Mouse (Mus musculus) NIH3T3 (cell line): Measurements from ENCODE around the gene Dzip1l.
"Not testable (repeated sequence)": the region's sequence is repeated elsewhere in the genome, so short reads cannot be mapped to it uniquely, and the experiment has no call there.

Experiments
- DNase-seq: peaks from one replicate; pipeline ENCODE4 v3.0.0-alpha.2; 2012; ENCODE audit warnings: low read depth

Dzip1l gene

DNA sequence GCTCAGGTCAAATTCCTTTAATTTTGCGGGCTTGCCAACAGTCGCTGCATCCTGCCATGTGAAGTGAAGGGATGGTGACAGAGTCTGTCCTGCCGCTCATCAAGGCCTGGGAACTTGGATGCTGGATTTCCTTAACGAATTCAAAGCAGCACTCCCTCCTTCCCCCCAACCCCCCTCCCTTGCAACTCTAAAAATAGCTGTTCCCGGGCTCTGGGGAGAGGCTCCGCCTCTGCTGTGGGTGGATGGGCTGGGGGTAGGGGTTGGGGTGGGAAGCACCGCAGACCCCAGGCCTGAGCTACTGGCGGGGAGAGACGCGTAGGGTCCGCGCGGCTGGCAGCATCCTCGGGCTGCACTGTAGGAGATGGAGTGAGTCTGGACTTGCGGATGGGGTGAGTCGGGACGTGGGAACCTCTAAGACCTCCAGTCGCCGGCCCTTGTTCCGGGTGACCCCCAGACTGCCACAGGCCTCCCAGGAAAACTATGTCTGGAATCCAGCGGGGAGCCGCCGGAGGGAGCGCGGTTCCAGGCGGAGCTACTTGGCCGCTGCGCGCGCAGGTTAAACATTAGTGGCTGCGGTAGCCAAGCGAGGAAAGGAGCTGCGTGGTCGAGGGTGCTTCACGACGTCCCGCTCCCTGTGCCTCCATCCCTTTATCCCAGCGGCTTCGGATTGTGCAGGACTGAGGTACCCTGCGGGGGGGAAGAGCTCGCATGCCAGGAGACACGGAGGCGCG lies at the start of gene Dzip1l:
TSS of gene Dzip1l (plus strand) at position 216 of the 731 bp plus-strand sequence.
- peak; percentile 87 for DNase-seq

DNA sequence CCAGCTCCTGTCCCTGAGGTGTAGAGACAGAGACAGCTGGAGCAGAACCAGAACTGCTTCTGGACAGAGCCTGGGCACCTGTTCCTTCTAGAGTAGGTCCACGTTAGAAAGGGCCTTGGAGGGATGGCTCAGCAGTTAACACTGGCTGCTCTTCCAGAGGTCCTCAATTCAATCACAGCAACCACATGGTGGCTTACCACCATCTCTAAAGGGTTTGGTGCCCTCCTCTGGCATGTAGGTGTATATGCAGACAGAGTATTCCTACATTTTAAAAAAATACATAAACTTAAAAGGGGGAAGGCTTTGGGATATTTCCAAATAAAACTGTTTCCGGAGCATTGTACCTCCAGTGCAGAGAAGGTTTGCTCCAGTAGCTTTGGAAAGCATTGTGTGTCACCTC lies 48.6 kb upstream of the Dzip1l start:
- DNase-seq, result peak; percentile 82

DNA sequence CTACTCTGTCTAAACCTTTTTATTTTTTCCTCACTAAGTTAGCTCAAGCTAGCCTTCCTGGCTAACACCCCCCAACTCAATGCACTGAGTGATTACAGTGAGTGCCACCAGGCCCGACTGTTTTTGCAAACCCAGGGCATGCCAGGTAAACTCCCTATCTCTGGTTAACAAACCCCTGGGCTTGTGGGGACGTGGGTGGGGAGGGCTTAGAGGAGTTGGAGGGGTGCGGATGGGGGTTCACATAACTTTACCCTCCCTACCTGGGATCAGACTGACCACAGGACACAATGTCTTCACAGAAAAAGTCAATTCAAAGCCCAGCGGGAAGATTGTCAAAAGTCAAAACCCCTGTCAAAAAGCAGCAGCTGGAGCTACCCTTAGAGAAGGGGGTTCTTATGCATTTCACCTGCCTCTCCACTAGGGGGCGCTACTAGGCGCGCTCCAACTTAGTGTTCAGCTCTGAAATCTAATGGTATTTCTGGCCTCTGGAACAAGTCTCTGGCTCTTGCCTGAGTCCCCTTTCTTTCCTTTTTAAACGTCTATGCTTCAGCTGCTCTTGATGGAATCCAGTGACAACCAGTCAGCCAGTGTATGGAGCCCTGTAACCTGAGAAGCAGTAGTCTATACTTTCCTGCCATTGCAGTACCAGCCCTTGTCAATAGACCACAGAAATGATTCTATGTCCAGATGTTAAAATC lies 41.6 kb upstream of the Dzip1l start:
- peak; percentile 80 for DNase-seq

DNA sequence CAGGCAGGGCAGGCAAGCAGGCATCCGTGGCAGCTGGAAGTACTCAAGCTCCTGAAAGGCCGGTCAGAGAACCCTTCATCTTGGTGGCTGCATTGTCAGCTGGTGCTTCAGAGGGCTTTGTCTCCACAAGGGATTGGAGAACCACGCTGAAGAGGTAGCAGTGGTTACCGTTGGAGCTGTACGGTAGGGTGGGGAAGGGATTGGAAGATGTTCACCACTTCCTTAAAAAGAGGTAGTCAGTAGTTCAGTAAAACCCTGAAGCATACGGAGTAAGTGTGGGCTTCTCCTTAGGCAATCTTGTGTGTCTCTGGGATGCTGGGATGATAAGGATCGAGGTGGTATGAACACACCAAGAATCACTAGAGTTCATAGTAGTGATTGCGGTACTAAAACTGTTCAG lies 38.2 kb upstream of the Dzip1l start:
- DNase-seq, result no peak

DNA sequence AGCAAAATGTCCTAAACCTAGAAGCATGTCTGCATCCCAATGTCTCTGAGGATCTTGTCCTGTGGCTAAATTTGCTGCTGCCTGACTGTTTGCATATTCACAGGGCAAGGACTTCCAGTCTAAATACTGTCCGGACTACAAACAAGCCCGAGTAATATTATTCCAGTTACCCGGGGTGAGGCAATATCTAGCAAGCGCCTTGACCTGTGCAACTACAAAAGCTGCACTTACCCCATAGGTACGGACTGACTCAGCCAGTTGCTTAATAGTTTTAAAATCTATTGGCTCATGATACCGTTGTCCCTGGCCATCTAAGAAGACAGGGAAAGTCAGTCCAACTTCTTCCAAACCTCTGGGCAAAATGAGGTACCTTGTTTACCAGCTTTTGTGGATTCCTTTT lies 30.2 kb upstream of the Dzip1l start:
- not testable (repeated sequence) for DNase-seq

DNA sequence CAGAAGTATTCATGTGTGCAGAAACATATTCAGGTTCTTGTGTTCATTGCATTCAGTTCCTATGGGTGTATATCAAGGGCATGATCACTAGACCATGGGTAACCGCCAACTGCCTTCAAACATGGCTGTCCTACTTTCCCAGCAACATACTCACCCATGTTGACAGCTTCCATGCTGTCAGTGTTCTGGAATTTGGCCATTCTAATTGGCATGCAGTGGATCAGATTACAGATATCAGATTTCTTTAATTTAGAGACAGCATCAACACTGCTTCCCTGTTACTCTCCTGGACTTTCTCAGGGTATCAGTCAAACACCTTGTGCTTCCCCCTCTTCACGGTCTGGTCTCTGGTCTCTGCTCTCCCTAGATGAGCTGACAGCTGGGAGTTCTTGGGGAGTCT lies 25.7 kb upstream of the Dzip1l start:
- peak; percentile 52 for DNase-seq

DNA sequence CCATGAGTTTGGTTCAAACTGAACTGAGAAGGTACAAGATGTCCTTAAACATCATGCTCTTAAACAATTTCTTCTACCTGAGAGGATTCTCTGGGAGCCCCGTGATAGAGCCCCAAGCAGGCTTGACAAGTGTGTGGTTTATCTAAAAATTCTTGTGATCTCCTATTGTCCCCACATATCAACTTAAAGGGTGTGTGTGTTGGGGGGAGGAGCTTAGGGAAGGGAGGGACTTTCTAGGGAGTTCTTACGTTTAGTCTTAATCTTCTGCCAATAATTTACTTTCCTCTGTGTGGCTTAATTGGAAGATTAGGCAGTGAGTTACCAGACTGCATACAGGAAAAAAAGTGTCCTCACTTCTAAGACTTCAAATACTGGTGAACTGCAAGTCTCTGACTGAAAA lies 17.1 kb upstream of the Dzip1l start, which contains the start of gene A4gnt:
TSS of gene A4gnt (plus strand) at position 301 of the 400 bp plus-strand sequence.
- DNase-seq, result no peak

DNA sequence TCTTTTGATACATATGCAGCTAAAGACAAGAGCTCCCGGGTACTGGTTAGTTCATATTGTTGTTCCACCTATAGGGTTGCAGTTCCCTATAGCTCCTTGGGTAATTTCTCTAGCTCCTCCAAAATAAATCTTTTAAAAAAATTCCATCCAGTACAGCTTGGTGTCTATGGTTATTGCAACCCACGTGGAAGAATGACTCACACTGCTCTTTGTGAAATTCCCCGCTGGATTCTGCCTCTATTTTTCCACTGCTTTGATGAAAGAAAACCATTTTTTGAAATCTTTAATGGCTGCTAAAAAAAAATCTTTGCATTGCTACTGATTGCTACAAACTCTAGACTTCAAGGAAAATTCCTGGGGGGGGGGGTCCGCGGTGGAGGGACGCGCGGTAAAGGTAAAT lies 9.6 kb upstream of the Dzip1l start:
- DNase-seq, result peak; percentile 48

DNA sequence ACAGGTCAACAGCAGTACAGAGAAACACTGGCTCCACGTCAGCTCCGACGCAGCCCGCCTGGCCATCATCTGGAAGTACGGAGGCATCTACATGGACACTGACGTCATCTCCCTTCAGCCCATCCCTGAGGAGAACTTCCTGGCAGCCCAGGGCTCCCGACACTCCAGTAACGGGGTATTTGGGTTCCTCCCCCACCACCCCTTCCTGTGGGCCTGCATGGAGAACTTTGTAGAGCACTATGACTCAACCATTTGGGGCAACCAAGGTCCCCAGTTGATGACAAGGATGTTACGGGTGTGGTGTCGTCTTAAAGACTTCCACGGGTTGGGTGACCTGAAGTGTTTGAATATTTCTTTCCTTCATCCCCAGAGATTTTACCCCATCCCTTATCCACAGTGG lies 9.1 kb upstream of the Dzip1l start:
- DNase-seq, result no peak

DNA sequence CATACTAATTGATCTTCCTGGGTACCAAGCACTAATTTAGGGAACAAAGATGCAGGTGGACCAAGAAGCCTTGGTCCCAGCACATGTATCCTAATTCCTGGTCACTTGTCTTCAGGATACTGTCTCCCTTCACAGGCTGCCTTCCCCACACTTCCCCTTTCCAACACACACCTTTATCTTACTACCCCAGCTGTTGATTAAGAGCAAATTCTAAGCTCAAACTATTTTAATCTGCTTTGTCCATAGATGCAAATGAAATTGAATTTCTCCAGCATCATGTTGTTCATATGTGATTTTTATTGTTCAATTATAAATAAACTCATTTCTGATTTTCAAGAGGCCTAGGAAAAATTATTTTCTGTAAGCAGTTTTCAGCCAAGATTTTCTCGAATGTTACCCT lies 7.3 kb upstream of the Dzip1l start:
- no peak for DNase-seq

DNA sequence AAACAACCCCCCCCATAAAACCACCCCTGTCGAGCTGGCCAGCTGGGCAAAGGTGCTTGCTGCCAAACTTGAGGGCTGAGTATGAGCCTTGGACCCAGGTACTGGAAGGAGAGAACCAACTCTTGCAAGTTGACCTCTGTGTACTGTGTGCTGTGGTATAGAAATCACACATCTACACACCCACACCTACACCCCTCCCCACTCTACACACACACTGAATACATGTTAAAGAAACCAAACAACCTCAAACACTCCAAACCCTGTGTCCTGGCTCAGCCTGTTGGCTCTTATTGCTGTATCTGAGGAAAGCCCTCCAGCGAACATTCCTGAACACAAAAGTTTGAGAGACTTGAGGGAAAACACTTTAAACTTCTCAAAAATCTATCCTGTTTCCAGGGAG lies 6.3 kb upstream of the Dzip1l start:
- DNase-seq, result no peak

DNA sequence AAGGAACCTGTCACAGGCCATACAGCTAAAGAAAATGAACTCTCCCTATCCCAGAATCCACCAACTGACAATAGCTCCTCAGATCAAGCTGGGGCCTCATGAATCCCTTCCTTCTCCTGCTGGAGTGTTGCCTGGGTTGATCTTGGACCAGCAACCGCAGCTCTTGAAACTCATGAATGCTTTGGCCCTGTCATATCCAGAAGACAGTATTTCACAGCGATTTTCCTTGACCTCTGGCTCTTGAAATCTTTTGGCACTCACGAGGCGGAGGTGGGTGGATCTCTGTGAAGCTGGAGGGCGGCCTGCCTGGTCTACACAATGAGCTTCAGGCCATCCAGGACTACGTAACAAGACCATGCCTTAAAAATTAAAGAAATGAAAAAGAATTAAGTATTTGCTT lies 5.2 kb upstream of the Dzip1l start:
- DNase-seq, result peak; percentile 44

DNA sequence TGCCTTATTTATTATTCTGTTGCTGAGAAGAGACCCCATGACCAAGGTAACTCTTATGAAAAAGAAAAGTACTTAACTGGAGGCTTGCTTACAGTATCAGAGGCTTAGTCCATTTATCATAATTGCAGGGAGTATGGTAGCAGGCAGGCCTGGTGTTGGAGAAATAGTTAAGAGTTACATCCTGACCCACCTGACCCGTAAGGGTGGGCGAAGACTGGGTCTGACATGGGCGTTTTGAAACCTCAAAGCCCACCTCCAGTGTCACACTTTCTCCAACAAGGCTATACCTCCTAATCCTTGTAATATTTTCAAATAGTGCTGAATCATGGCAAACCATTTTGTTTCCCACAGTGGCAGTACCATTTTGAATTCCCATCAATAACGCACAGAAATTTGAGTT lies 715 bp upstream of the Dzip1l start:
- no peak for DNase-seq

DNA sequence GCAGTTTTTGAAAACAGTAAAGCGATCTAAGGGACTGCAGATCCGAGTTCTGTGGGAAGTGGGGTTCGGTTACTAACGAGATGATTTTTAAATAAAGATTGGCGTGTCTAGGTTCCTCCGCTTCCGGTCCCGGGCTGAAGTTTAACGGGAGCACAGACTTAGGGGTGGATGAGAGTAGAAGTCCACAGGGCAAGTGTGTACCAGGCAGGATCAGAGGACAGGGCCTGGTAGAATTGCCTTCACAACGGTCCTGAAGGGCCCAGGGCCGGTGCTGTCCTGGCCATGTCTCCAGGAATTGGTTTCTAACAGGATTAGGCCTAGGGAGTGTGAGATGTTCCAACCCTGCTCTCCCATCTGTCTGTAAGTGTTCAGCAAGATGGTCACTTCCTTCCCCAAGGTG lies 775 bp downstream of the Dzip1l start:
- peak; percentile 57 for DNase-seq

DNA sequence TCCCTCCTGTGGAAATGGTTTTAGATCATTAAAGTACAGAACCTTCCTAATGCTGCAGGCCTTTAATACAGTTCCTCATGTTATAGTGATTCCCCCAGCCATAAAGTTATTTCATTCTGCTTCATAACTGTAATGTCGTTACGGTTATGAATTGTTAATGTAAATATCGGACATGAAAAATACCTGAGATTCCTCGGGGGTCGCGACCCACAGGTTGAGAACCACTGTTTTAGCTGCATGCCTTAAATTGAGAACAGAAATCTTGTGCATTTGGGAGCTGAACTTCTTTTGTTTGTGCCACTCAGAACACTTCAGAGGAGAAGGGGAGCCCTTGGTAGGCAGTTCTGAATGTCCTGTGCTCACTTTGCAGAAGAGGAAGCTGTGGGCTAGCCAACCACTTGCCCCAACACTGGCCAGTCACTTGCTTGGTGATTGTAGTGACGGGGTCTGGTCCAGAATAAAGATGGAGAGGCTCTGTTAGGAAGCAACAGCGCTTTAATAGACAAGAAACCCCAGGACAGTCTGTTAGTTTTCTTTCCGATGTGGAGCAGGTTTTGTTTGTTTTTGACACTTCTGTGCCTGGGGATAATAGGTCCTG lies 1.3 kb downstream of the Dzip1l start:
- DNase-seq, result peak; percentile 10

DNA sequence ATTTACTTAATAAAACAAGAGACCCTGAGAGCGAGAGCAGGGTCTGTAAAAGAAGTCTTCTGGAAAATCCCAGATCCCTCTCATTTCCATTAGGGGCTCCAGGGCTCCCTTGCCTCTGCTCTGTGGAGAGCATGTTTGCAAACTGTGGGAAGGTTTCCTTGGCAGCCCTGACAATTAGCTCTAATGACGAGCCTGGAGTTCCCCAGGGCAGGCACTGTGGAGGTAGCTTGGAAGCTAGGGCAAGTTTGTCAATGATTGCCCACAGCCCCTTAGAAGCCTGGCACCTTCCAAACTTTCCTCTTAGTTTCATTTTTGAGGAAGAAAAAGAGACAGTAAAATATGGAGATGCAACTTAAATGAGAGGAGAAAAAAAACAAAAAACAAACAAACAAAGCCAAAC lies 2.5 kb downstream of the Dzip1l start:
- peak; percentile 35 for DNase-seq

DNA sequence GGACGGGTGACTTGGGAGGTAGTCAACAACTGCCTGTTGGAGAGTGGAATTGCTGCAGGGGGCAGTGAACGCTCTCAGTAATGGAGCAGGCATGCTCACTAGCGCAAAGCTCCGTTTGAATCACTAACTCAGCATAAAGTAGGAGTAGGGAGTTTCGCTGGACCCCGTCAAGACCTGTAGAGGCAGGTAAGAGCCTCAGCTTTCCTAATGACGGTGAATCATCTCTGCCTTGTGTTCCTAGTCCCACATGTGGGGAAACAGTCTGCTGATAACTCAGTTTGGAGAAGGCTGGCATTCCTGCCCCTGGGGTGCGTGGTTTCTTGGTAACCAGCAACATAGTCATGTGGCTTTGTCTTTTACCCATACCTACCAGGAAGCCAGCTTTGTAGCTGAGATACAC lies 3.0 kb downstream of the Dzip1l start:
- peak; percentile 66 for DNase-seq

DNA sequence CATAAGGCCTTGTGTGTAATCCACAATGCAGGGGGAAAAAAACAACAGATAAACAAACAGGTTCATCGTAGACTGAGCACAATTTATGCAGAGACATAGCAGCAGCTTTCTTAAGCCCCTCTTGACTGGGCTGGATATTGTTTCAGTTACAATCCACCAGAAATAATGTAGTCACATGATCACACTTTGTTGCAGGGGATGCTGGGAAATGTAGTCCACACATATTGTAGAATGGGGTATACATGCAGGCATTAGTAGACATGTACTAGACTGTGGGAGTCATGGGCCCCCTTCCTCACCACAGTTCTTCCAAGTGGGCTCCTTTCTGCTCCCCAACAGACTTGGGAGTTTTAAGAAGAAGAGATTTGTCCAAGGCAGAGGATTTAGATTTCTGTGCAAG lies 7.5 kb downstream of the Dzip1l start:
- no peak for DNase-seq

DNA sequence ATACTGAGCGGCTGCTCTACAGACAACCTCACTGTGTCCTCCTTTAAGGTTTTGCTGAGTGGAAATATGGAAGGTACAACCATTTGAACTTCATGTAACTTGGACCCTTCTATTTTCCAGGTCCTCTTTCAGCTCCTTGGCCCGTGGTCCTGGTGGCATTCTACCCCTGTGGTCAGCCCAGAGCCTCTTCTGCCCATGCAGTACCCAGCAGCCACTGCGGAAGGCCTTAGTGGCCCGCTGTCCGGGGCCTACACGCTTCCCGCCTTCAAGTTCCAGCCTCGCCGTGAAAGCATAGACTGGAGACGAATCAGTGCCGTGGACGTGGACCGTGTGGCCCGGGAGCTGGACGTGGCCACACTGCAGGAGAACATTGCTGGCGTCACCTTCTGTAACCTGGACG lies 7.9 kb downstream of the Dzip1l start:
- DNase-seq, result no peak

DNA sequence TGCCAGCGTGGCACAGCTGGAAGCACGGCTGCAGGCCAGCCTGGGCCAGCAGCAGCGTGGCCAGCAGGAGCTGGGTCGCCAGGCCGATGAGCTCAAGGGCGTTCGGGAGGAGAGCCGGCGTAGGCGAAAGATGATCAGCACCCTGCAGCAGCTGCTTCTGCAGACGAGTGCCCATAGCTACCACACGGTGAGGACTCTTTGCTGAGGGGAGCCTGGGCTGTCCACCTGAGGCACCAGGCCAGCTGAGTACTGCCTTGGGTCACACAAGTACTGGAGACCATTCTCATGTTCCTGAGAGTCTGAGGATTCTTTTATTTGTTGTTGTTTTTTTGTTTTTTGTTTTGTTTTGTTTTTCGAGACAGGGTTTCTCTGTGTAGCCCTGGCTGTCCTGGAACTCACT lies 8.4 kb downstream of the Dzip1l start:
- DNase-seq, result no peak

DNA sequence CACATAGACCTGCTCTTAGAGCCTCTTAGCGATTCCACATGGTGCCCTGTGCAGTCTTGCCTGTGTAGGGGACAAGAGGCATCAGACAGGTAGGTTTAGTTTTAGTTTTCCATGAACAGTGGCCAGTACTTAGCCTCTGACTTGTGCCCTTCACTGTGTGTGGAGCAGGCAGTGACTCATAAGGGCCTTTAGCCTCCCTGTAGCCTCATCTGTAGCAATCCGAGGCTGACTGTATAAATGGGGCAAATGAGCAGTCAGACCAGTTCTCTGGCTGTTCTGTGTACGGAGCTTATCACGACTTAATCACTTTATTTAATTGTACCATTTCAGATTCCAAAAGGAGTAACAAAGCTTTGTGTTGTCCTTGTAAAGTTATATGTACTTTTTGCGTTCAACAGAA lies 10.7 kb downstream of the Dzip1l start:
- DNase-seq, result peak; percentile 21

DNA sequence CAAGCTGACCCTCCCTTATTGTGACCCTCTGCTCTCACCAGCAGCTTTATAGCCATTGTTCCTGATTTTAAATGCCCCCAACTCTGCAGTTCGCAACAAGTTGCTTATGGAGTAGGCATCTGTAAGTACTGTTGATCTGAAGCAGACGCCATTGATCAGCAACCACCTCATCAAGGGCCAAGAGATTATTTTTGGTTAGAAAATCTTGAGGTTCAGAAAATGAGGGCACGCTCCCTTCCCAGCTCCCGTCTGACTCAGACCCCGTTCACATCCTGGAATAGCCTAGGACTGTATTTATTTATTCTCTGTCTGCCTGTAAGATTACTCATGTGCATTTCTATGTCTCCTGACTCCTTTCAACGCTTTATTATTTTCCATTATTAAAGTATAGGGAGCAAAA lies 16.1 kb downstream of the Dzip1l start:
- DNase-seq, result peak; percentile 69

DNA sequence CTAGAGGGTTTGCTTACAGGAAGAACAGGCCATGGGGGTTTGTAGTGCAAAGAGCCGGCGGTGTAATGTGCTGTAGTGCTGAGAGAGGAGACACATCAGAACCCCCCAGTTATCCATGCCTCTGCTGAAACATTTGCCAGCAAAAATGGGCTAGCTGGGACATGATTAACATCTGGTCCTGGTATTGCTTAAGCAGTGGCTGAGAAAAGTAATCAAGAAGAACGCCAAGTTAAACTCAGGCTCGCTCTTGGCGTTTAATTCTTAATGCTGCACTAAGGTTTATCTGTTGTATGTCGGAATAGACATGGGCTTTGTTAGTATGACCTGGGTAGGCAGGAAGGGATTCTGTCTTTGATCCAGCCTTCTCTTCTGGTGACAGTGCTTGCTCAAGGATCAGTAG lies 16.8 kb downstream of the Dzip1l start:
- peak; percentile 72 for DNase-seq
